Mouse (Mus musculus) heart, adult 2 months (tissue): ENCODE measurements around the gene Thbs3.

ENCODE experiments used
- CTCF ChIP-seq: fragments of 200-600 bp; IDR thresholded peaks from 2 replicates; pipeline ENCODE4 v1.8.1; 2022; ENCODE audit warnings: antibody characterized with exemption, mild to moderate bottlenecking, moderate library complexity
- POLR2A ChIP-seq: fragments of 200-500 bp; IDR thresholded peaks from 2 replicates; pipeline ENCODE4 v1.6.1; 2011; ENCODE audit warnings: mild to moderate bottlenecking, low read depth, low read length, control low read depth; ENCODE audit not compliant: insufficient read depth

- TF ChIP-seq CTCF (no peak), POLR2A (no peak)
Observed at GRCm38 (mm10) chr3:89244982-89245687, 30.2 kb downstream of the Thbs3 start.
